Mouse (Mus musculus) heart, postnatal 0 days (tissue): ENCODE measurements around the gene Cpox.

Source experiments
- CTCF ChIP-seq: IDR thresholded peaks from 2 replicates; pipeline ENCODE4 v1.5.1; 2016; ENCODE audit warnings: antibody characterized with exemption, control low read depth, low read depth
- EP300 ChIP-seq: IDR thresholded peaks from 2 replicates; pipeline ENCODE4 v1.6.1; 2016; ENCODE audit warnings: antibody characterized with exemption, low read depth

- TF ChIP-seq EP300, result no peak
- TF ChIP-seq CTCF, result no peak
These were observed 30.1 kb downstream of the Cpox start for GRCm38 (mm10) chr16:58700174-58700573.
